Mouse (Mus musculus): ENCODE measurements around the gene Skiv2l. TPM values are rescaled to one million over a fixed set of nuclear protein-coding genes. Genes with fewer than 3 reads are reported as not detected.

Gene Skiv2l
- total RNA-seq (2021), result 10 to 100 TPM; 62.2 to 63.9 TPM
- long read RNA-seq, experiment 1, transcript Skiv2l-201 (28 exons, 3,951 nt), result major isoform, 37 of 93 reads
- long read RNA-seq, experiment 1, transcript Skiv2l-211 (27 exons, 3,995 nt), result minor isoform, 9 of 93 reads
- long read RNA-seq, experiment 1, partial matches to known transcripts, result 25 of 93 reads
- long read RNA-seq, experiment 1, other reads (novel, unspliced or antisense), result 22 of 93 reads
- long read RNA-seq, experiment 2, transcript Skiv2l-201 (28 exons, 3,951 nt), result major isoform, 23 of 53 reads
- long read RNA-seq, experiment 2, partial matches to known transcripts, result 18 of 53 reads
- long read RNA-seq, experiment 2, other reads (novel, unspliced or antisense), result 11 of 53 reads

DNA sequence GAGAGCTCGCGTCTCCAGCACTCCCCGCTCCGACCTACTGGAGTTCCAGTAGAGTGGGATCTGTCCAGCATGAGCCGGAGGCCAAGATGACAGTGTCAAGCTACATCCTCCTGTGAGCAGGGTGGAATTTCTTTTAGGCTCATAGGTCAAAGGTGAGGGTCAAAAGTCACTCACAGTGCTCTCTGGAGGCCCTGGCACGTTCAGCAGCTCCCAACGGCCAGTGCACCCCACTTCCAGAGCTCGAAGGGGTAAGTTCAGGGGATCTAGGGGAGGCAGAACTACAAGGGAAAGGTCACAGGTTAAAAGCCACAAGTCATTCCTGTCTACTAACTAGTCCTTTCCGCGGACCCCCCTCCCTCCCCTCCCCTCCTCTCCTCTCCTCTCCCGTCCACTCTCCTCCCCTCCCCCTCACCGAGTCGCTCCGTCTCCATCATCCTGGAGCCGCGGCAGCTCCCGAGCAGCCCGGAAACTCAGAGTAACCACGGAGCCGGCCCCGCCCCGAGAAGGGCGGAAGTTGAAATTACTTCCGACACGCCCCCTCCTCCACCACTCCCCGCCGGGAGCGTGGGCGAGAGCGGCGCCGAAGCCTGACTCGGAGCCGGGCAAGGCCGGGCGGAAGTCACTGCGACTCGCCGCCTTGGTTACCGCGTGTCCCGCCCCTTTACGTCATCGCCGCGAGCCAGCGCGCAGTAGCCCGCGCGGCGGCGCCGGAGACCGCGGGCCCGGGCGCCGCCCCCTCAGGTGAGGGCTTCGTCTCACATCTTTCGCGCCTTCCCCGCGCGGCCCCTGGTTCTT is at the start of gene Skiv2l, which contains the start of gene Nelfe:
Gene Skiv2l, minus strand, starts transcription at position 489 of the 795 bp plus-strand sequence.
Gene Nelfe, plus strand, starts transcription at position 670 of the 795 bp plus-strand sequence.
- DNase-seq (ENCODE audit: low spot score in 2 of 2), result peak; percentile 98 to 99

DNA sequence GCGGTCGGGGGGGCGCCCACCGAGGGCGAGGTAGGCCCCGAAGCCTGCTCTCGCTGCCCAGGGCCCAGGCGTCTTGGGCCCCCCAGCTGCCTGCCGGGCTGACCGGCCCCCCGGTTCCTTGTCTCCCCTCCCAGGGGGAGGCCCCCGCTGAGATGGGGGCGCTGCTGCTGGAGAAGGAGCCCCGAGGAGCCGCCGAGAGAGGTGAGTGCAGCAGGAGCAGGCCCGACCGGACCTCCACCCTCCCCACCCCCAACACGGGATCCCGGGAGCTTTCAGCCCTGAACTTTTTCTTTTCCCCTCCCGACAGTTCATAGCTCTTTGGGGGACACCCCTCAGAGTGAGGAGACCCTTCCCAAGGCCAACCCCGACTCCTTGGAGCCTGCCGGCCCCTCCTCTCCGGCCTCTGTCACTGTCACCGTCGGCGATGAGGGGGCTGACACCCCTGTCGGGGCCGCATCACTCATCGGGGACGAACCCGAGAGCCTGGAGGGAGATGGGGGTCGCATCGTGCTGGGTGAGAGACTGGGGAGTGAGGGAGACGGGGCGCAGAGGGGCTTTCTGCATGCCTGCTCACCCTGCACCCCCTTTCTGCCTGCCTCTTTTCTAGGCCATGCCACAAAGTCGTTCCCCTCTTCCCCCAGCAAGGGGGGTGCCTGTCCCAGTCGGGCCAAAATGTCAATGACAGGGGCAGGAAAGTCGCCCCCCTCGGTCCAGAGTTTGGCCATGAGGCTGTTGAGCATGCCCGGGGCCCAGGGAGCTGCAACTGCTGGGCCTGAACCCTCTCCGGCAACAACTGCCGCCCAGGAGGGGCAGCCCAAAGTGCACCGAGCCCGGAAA is 49.3 kb upstream of the Skiv2l start:
- peak; percentile 20 to 39 for DNase-seq (ENCODE audit: low spot score in 2 of 2)

DNA sequence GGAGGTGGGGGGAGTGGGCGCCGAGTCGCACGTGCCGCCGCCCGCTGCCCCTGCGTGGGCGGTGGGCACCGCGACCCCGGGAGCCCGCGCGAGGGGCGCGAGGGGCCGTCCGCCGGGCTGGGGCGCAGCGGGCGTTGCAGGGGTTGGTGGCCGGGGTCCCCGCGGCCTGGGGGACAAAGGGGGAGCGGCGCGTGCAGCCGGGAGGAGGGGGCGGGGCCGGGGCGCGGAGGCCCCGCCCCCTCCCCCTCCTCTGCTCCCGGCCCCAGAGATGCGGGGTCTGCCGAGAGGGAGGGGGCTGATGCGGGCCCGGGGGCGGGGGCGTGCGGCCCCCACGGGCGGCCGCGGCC is 48.7 kb upstream of the Skiv2l start:
- DNase-seq (ENCODE audit: low spot score in 2 of 2), result no peak

DNA sequence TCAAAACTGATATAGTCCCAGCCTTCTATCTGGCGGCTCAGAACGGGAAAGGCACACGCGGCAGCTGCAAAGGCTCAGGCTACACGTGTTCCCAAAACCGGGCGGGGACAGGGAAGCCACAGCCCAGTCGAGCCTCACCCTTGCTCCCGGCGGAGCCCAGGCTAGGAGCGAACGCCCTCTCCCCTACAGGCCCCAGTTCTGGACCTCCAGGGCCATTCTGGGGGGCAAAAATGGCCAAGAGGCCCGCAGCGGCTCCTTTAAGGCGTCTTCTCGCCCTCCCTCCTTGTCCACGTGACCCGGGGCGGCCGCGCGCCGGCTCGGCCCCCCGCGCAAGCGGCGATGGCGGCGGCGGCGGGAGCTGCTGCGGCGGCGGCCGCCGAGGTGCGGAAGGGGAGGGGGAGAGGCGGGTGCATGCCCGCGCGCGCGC is 48.2 kb upstream of the Skiv2l start, which contains the start of the genes C2 and Ehmt2:
Gene C2, minus strand, starts transcription at position 106 of the 427 bp plus-strand sequence.
Gene Ehmt2, plus strand, starts transcription at position 310 of the 427 bp plus-strand sequence.
- peak; percentile 76 to 90 for DNase-seq (ENCODE audit: low spot score in 2 of 2)

DNA sequence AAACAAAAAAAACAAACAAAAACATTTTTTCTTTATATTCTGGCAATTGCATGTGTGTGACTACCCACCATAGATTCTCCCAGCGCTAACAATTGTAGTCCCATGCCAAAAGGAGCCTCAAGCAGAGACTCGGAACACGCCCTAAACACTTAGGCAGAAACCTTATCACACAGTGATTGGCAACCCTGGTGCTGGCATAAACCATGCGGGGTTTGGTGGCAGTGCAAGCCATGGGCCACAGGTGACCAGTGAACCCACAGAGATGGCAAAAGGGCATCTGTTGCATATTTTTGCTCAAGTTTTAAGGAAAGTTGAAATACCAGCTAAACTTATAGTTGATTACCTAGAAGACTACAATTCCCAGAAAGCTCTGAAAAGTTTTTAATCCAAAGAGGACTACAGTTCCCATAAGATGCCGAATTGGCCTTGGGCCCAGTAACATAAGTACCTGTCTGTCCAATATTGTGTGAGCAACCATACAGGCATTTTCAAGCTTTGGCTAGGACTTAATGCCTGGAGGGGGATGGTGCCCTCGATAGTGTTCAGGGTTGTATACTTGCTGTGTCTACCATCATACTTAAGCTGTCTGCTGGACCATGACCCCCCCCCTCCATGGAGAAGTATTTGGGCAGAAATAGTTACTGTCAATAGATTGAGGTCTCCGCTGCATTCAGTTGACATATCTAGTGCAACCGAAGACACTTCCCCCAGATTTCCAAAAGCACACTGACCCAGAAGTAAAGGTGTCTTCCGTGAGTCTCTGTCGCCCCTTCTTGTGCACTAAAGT is 47.6 kb upstream of the Skiv2l start:
- peak; percentile 37 to 50 for DNase-seq (ENCODE audit: low spot score in 2 of 2)

DNA sequence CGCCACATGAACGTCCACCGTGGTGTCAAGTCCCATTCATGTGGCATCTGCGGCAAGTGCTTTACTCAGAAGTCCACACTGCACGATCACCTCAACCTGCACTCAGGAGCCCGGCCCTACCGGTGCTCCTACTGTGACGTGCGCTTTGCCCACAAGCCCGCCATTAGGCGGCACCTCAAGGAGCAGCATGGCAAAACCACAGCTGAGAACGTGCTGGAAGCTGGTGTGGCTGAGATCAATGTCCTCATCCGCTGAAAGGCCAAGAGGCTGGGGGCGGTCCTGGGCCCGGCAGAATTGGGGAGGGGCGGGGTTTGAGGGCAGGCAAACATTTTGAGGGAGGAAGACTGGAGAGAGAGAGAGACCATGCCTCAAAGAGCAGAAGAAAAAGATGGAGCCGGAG is 46.4 kb upstream of the Skiv2l start:
- no peak for DNase-seq (ENCODE audit: low spot score in 2 of 2)

DNA sequence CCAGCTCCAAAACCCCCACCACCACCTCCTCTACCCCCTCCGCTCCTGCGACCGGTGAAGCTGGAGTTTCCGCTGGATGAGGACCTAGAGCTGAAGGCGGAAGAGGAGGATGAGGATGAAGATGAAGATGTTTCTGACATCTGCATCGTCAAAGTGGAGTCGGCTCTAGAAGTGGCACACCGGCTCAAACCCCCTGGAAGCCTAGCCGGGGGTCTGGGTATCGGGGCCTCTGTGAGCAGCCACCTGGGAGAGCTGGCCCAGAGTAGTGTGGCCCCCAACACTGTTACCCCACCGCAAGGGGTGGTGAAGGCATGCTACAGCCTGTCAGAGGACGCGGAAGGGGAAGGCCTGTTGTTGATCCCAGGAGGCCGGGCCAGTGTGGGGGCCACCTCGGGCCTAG is 45.7 kb upstream of the Skiv2l start:
- DNase-seq (ENCODE audit: low spot score in 2 of 2), result no peak

DNA sequence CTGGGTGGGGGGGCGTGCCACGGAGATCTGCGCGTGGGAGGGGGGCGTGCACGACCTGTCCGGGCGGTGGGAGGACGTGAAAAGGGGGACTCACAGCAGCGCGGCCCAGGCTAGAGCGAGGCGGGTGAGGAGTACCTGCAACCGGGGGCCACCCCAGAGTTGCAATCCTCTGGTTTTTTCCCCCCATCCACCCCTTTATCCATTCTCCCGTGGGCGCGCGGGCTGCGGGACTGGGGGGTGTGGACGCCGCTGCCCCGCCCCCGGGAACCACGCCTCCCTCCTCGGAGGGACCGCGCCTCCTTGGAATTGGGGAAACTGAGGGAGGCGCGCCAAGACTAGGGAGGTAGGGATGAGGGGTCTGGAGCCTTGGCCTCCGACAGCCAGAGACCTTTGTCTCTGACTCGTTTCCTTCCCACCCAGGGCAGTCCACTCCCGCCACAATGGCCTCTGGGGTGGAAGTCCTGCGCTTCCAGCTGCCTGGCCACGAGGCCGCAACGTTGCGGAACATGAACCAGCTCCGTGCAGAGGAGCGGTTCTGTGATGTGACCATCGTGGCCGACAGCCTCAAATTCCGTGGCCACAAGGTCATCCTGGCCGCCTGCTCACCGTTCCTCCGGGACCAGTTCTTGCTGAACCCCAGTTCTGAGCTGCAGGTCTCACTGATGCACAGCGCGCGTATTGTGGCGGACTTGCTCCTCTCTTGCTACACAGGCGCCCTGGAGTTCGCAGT is 45.0 kb upstream of the Skiv2l start:
- DNase-seq (ENCODE audit: low spot score in 2 of 2), result peak; percentile 42 to 47

DNA sequence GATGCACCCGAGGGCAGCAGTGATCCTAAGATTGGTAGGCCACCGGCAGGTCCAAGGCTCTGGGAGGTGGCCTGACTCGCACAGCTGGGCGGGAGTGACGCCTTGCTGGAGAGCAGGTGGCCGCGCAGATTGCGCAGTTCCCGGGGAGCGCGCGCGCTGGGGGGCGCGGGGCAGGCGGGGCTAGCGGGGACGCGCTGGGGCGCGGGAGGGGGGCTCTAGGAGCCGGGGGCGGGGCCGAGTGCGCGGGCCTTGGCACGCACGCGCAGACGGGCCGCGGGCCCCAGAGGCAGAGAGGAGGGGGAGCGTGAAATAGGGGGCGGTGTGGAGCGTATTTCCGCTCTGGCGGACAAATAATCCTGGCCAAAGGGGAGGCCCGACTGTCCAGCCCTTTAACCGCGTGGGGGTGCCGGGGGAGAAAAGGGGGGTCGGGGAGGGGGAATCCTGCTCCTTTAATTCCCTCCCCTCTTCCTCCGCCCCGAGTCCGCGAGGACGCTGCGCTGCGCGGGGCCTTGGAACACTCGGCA is 44.1 kb upstream of the Skiv2l start:
- peak; percentile 89 to 93 for DNase-seq (ENCODE audit: low spot score in 2 of 2)

DNA sequence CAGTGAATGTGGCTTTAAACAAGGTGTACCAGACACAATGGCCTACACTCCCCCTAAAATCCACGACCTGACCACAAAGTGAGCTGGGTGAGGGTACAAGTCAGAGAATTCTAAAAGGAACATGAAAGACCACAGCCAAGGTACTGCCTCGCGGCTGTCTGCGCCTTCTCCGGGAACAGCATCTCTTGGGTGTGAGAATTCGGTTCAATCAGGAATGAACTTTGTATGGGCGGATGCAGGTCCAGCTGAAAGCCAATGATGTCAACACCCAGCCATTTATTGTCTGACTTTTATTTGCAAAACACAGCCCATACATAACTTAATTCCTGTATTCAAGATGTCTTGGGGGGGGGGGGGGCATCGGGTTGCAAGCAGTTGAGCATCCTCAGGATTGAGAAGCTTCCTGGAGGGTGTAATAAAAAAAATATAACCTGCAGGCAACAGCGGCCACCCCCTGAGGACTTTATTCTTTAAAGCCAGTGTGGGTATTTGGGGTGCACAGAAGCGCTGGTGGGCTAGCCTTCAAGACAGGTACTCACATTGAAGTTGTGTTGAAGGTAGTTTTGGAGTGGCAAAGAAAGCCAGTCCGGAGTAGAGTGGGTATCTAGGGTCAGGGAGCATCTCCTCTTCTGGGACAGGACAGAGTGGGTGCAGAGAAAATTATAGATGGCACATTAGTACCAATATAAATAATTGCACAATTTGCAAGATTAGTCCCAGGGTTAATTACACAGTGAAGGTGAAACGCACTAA is 43.2 kb upstream of the Skiv2l start:
- no peak for DNase-seq (ENCODE audit: low spot score in 2 of 2)

DNA sequence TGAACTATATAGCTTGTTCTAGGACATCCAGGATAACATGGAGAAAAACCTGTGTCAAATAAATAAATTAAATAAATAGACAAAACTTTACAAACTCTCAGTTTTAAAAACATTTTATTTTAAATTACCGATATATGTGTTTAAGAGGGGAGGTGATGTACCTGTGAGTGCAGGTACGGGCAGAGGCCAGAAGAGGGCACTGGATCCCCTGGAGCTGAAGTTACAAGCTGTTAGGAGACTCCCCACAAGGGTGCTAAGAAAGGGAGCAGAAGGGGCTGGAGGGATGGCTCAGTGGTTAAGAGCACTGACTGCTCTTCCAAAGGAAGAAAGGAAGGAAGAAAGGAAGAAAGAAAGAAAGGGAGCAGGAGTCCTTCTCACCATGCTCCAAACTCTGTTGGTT is 41.4 kb upstream of the Skiv2l start:
- DNase-seq (ENCODE audit: low spot score in 2 of 2), result no peak

DNA sequence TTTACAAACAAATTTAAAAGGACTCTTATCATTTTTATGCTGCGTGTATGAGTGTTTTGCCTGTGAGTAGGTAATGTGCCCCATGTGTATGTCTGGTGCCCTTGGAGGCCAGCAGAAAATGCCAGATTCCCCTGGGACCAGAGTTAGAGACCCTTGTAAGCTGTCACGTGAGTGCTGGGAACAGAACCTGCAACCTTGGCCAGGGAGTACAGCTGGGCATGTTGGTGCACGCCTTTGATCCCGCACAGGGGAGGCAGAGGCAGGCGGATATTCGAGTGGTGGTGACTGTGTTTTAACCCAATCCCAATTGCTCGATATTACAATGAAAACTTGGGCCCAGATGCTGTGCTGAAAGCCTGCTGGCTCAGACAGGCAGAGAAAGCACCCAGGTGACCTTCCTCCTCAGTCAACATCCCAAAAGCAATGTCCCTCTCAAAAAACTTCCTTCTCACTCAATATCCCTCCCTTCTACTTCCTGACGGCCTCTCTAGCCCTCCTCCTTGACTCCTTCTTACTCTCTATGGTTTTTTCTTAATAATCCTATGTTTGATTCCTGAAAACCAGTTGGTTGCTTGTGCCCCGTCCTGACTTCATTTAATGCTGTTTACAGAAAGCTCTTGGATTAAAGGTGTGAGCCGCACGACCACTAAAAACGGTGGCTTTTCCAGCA is 40.2 kb upstream of the Skiv2l start:
- no peak for DNase-seq (ENCODE audit: low spot score in 2 of 2)

DNA sequence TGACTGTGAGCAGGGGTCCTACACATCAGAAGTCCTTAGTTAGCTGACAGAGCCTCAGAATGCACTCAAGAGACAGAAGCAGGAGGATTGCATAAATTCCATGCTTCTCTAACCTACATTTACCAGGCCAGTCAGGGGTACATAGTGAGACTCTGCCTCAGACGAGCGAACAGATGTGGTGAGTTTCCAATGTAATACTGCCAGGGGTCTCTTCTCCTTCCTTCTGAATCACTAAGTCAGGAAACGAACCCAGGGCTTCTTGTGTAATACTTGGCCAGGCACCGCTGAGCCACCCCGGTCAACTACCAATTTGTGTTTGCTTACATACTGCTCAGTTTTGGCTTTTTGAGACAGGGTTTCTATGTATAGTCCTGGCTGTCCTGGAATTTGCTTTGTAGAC is 37.9 kb upstream of the Skiv2l start:
- DNase-seq (ENCODE audit: low spot score in 2 of 2), result no peak

DNA sequence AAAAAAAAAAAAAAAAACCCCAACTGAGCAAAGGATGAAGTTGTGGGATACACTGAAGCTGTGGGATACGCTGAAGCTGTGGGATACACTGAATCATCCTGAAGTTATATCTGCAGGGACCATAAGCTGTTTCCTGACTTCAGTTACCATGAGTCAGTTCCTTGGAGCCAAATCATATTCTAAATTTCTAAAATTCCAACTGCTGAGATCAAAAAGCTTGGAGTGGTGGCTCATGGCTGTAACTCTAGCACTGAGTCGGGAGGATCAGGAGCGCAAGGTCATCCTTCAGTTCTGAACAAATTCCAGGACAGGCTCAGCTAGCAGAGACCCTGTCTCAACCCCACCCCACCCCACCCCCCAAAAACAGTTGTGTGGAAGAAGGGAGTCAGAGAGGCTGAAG is 35.6 kb upstream of the Skiv2l start:
- DNase-seq (ENCODE audit: low spot score in 2 of 2), result no peak

DNA sequence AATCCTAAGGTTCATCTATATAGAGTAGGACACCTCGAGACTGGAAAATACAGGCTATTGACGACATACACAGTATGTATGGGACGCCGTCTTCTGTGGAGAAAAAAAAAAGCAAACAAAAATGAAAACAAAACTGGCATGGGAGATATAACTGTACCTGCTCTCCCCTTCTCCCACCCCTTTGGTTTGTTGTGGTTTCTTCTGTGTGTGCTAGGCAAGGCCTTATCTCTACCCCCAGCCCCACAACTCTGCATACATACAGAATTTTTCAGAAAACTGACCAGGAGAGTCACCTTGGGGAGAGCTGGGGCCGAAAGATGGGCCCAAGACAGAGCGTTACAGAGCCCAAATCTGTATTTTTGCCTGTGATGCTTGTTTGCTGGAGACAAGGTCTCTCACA is 34.7 kb upstream of the Skiv2l start:
- no peak for DNase-seq (ENCODE audit: low spot score in 2 of 2)

DNA sequence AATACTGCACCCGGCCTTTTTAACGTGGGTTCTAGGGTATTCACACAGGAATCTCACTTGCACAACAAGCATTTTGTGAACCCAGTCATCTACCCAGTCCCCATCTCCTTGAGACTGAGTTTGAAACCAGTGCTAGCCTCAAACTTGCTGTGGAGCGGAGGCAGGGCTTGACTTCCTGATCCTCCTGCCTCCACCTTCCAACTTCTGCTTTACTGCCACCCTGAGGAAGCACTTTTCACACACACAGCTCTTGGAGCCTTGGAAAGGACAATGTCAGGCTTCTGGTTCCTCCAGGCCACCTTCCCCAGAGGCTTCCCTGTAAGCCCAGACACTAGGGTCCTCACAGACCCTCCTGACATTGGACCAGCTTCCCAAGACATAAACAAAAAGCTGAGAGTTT is 33.3 kb upstream of the Skiv2l start:
- no peak for DNase-seq (ENCODE audit: low spot score in 2 of 2)

DNA sequence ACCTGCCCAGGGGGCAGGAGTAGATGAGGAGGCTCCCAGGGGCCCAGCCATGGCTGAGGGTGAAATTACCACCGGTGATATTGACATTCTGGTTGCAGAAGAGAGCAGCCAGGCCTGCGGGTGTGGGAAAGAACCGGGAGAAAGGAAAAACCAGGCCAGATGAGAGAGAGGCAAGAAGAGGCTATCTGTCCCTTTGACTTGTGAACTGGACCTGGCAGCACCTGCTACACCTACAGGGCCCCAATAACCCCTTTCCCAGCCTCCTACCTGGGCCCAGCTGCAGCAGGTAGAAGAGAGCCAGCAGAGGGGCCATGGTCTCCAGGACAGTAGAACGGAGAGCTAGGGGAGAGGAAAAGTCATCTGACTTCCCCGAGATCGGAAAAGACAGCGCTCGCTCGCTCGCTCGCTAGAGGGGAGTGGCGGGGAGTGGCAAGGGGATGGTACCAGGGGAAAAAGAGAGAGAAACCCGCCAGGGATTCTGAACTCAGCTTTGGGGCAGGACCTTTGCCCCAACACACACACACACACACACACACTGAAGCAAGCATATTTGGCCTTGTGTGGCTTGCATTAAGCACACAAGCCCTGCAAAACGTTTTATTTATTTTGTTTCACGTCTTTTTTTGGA is 31.8 kb upstream of the Skiv2l start, which contains the start of gene Gm20547:
Gene Gm20547, minus strand, starts transcription at position 360 of the 628 bp plus-strand sequence.
- no peak for DNase-seq (ENCODE audit: low spot score in 2 of 2)

DNA sequence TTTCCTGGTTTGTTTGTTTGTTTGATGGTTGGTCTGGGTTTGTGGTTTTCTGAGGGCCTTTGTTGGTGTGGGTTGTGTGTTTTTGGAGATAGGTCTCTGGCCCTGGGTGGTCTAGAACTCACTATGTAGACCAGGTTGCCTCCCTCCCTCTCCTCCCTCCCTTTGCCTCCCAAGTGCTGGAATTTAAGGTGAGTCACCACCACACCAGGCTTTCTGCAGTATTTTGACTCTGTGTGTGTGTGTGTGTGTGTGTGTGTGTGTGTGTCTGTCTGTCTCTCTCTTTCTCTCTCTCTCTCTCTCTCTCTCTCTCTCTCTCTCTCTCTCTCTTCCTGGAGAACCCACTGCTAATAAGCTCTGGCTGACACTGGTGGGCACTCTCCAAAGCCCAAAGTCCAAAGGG is 31.2 kb upstream of the Skiv2l start:
- DNase-seq (ENCODE audit: low spot score in 2 of 2), result no peak
